Mouse (Mus musculus): ENCODE data around the gene Lsp1. TPM values are rescaled to one million over a fixed set of nuclear protein-coding genes. Genes with fewer than 3 reads are reported as not detected.

The Lsp1 gene
- polyA plus RNA-seq, 1 experiment from 2014 or later, result 3.7 TPM

DNA sequence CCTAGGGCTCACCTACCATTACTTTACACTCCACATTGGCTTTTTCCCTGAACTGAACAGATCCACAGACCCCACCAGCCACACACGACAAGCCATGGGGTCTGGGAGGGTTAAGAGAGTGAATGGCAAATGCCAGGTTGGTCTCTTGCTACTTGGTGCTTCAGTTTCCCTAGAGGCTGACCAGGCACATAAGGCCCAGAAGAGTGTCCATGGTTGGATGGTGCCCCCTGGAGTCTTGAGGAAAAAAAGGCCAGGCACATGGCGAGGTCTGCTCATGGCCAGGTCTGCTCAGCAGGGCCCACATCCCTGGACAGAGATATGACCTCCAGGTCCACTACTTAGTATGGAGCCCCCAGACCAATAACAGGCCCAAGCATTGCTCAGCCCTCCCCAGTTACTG lies 37.2 kb downstream of the Lsp1 start:
- Histone ChIP-seq H3K4me1 (no peaks in the 10 kb centered on the region), H3K27ac (no peak overlapping the region), H3K4me2 (no peak overlapping the region), H3K9me3 (no peaks in the 10 kb centered on the region), H3K27me3 (replicated peaks) (no peaks in the 10 kb centered on the region), H3K36me3 (replicated peaks) (no peaks in the 10 kb centered on the region), H3K9ac (no peak overlapping the region), H3K4me3 (no peak overlapping the region)
- ATAC-seq (replicated peaks), result no peak
- WGBS, result 94% methylated on average over 2 of the region's 2 CpGs

GRCm38 (mm10) chr7:142498575-142498974 lies 38.0 kb downstream of the Lsp1 start, which contains the start of gene Tnnt3:
Gene Tnnt3, plus strand, starts transcription at chr7:142498836.
- no peak within 1 kb of the TSS for H3K27ac ChIP-seq
- WGBS, result 79% methylated on average over 2 of the region's 2 CpGs
- no peak within 1 kb of the TSS for H3K9ac ChIP-seq
- H3K9me3 ChIP-seq, result no peaks in the 10 kb centered on the region
- H3K27me3 ChIP-seq (replicated peaks), result no peaks in the 10 kb centered on the region
- H3K36me3 ChIP-seq (replicated peaks), result no peaks in the 10 kb centered on the region
- no peak within 1 kb of the TSS for H3K4me2 ChIP-seq
- ATAC-seq (replicated peaks), result no peak
- H3K4me1 ChIP-seq, result no peaks in the 10 kb centered on the region
- H3K4me3 ChIP-seq, result no peak within 1 kb of the TSS

- ATAC-seq (replicated peaks), result no peak
- Histone ChIP-seq H3K9me3 (no peaks in the 10 kb centered on the region), H3K4me2 (no peak overlapping the region), H3K27ac (no peak overlapping the region), H3K27me3 (replicated peaks) (no peaks in the 10 kb centered on the region), H3K9ac (no peak overlapping the region), H3K4me1 (no peaks in the 10 kb centered on the region), H3K36me3 (replicated peaks) (no peaks in the 10 kb centered on the region), H3K4me3 (no peak overlapping the region)
- 78% methylated on average over 5 of the region's 5 CpGs for WGBS
Observed at GRCm38 (mm10) chr7:142499010-142499721, 38.6 kb downstream of the Lsp1 start.

- no peak for ATAC-seq (replicated peaks)
- Histone ChIP-seq H3K9me3 (no peaks in the 10 kb centered on the region), H3K9ac (no peak overlapping the region), H3K27ac (no peak overlapping the region), H3K27me3 (replicated peaks) (no peaks in the 10 kb centered on the region), H3K4me2 (no peak overlapping the region), H3K4me1 (no peaks in the 10 kb centered on the region), H3K4me3 (no peak overlapping the region), H3K36me3 (replicated peaks) (no peaks in the 10 kb centered on the region)
- 85% methylated on average over 1 of the region's 1 CpGs for WGBS
Observed at GRCm38 (mm10) chr7:142500032-142500431, 39.4 kb downstream of the Lsp1 start.

- no peaks in the 10 kb centered on the region for H3K9me3 ChIP-seq
- no peaks in the 10 kb centered on the region for H3K36me3 ChIP-seq (replicated peaks)
- no peaks in the 10 kb centered on the region for H3K27me3 ChIP-seq (replicated peaks)
- H3K4me3 ChIP-seq, result no peak overlapping the region
- no peak overlapping the region for H3K4me2 ChIP-seq
- no peak overlapping the region for H3K27ac ChIP-seq
- 92% methylated on average over 4 of the region's 4 CpGs for WGBS
- no peak for ATAC-seq (replicated peaks)
- peaks cover 12% of the 10 kb centered on the region for H3K4me1 ChIP-seq
- no peak overlapping the region for H3K9ac ChIP-seq
Observed at GRCm38 (mm10) chr7:142503206-142503605, 42.6 kb downstream of the Lsp1 start.

DNA sequence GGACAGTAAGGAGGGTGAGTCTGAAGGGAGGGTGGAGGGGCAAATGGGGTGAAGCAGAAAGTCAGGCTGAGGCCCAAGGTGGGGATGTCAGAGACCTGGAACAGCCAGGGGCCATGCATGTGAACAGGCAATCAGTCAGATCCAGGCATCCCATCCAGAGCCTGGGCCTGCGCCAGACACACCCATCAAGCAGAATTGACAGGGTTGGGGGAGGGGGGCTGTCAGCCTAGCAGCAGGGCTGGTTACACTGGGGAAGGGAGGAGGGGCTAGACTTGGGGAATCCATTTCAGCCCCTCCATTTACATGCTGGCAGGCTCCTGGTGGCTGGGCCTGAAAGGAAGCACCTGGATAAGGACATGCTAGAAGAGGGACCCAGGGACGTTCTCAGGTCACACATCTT lies 45.3 kb downstream of the Lsp1 start:
- H3K27ac ChIP-seq, result no peak overlapping the region
- 24% methylated on average over 2 of the region's 2 CpGs for WGBS
- no peaks in the 10 kb centered on the region for H3K36me3 ChIP-seq (replicated peaks)
- H3K27me3 ChIP-seq (replicated peaks), result no peaks in the 10 kb centered on the region
- H3K9ac ChIP-seq, result no peak overlapping the region
- no peaks in the 10 kb centered on the region for H3K9me3 ChIP-seq
- no peak overlapping the region for H3K4me3 ChIP-seq
- H3K4me1 ChIP-seq, result peaks cover 19% of the 10 kb centered on the region
- ATAC-seq (replicated peaks), result 0 out of 2 replicates have a peak, but pooled peaks have one; percentile 37
- H3K4me2 ChIP-seq, result no peak overlapping the region

DNA sequence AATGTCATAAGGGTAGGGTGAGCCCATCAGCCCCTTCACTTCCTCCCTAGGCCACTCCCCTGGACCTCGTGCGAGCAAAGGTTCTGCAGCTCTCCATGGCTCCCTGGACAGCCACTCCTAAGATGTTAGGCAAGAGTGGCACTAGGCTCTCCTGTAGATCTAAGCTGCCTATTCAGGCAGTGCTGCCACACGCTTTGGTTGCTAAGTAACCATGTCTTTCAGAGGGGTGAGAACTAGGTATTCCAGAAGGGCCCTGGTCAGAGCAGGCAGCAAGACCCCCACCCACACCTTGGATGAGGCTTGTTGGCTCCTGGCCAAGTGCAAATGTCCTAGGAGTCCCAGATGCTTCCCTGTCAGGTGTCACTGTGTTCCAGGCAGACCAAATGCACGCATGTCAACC lies 45.9 kb downstream of the Lsp1 start:
- Histone ChIP-seq H3K36me3 (replicated peaks) (no peaks in the 10 kb centered on the region), H3K9me3 (no peaks in the 10 kb centered on the region), H3K4me3 (no peak overlapping the region), H3K9ac (no peak overlapping the region), H3K27ac (no peak overlapping the region), H3K4me2 (no peak overlapping the region), H3K27me3 (replicated peaks) (no peaks in the 10 kb centered on the region), H3K4me1 (peaks cover 19% of the 10 kb centered on the region)
- 16% methylated on average over 4 of the region's 4 CpGs for WGBS
- peak; percentile 50 for ATAC-seq (replicated peaks)

- peaks cover 19% of the 10 kb centered on the region for H3K4me1 ChIP-seq
- H3K36me3 ChIP-seq (replicated peaks), result no peaks in the 10 kb centered on the region
- no peak overlapping the region for H3K27ac ChIP-seq
- 93% methylated on average over 9 of the region's 9 CpGs for WGBS
- H3K27me3 ChIP-seq (replicated peaks), result no peaks in the 10 kb centered on the region
- H3K4me3 ChIP-seq, result no peak overlapping the region
- no peak for ATAC-seq (replicated peaks)
- no peak overlapping the region for H3K9ac ChIP-seq
- no peaks in the 10 kb centered on the region for H3K9me3 ChIP-seq
- no peak overlapping the region for H3K4me2 ChIP-seq
Observed at GRCm38 (mm10) chr7:142507453-142507852, 46.8 kb downstream of the Lsp1 start.

DNA sequence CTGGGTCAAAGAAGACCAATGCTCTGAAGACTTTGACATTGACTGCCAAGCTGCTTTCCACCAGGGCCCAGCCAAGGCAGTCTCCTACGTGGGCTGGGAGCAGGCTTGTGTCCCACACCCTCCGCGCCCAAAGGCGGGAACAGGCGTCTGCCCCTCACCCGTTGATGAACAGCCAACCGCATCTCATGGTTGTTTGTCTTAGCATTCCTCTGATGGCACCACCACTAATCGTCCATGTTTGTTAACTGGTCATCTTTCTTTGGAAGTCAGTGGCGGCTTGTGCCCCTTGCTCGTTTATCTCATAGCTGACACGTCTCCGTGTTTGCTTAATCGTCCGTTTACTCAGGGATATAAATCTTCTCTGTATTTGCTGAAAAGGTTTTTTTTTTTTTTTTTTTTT lies 48.9 kb downstream of the Lsp1 start:
- H3K27me3 ChIP-seq (replicated peaks), result no peaks in the 10 kb centered on the region
- no peaks in the 10 kb centered on the region for H3K9me3 ChIP-seq
- H3K36me3 ChIP-seq (replicated peaks), result no peaks in the 10 kb centered on the region
- WGBS, result 40% methylated on average over 14 of the region's 14 CpGs
- ATAC-seq (replicated peaks), result no peak
- H3K4me1 ChIP-seq, result peaks cover 19% of the 10 kb centered on the region
- no peak overlapping the region for H3K9ac ChIP-seq
- no peak overlapping the region for H3K4me3 ChIP-seq
- peak overlapping the region; percentile 57 for H3K27ac ChIP-seq
- H3K4me2 ChIP-seq, result no peak overlapping the region

- WGBS, result 11% methylated on average over 12 of the region's 12 CpGs
- Histone ChIP-seq H3K4me1 (peaks cover 19% of the 10 kb centered on the region), H3K9ac (no peak overlapping the region), H3K27ac (peak overlapping the region; percentile 57), H3K9me3 (no peaks in the 10 kb centered on the region), H3K36me3 (replicated peaks) (no peaks in the 10 kb centered on the region), H3K4me3 (no peak overlapping the region), H3K27me3 (replicated peaks) (no peaks in the 10 kb centered on the region), H3K4me2 (no peak overlapping the region)
- no peak for ATAC-seq (replicated peaks)
Observed at GRCm38 (mm10) chr7:142510021-142510777, 49.6 kb downstream of the Lsp1 start.

GRCm38 (mm10) chr7:142514048-142514447 lies 53.4 kb downstream of the Lsp1 start:
- Histone ChIP-seq H3K27me3 (replicated peaks) (no peaks in the 10 kb centered on the region), H3K9me3 (no peaks in the 10 kb centered on the region), H3K4me1 (peaks cover 19% of the 10 kb centered on the region), H3K9ac (no peak overlapping the region), H3K4me3 (no peak overlapping the region), H3K4me2 (no peak overlapping the region), H3K27ac (no peak overlapping the region), H3K36me3 (replicated peaks) (no peaks in the 10 kb centered on the region)
- ATAC-seq (replicated peaks), result no peak
- WGBS, result 86% methylated on average over 4 of the region's 4 CpGs

DNA sequence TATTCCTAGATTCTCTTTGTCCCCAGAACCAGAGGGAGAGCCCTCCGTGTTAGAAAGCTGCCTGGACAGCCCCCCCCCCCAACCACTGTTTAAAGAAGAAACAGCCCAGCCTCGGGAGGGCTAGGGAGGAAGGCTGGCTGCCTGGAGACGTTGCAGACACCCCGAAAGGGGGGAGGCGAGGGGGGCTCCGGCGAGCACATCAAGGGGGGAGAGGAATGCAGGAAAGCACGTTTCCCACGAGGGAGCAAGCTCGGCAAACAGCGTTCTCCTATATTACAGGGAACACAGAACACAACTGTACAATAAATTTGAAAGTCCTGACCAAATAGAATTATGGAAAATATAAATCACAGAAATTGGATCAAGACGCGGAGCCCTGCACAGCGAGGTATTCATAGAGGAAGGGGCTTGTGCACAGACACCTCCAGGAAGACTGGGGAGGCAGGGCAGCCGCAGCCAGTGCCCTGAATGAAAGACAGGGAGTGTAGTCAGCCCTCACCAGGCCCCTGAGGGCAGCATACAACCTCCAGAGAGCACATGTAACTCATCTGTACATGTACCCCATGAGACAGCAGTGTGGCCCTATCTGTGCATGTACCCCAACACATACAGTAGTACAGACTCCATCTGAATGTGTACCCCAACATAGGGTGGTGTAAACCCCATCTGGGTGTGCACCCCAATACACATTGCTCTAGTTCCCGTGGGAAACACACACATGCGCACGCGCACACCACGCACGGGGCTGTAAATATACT lies 55.8 kb downstream of the Lsp1 start:
- Histone ChIP-seq H3K36me3 (replicated peaks) (no peaks in the 10 kb centered on the region), H3K4me2 (peak overlapping the region; percentile 28), H3K27me3 (replicated peaks) (no peaks in the 10 kb centered on the region), H3K4me3 (no peak overlapping the region), H3K4me1 (peaks cover 12% of the 10 kb centered on the region), H3K9me3 (no peaks in the 10 kb centered on the region), H3K9ac (0 out of 2 replicates have a peak overlapping the region, but pooled peaks have one; percentile 6), H3K27ac (peak overlapping the region; percentile 35)
- 45% methylated on average over 21 of the region's 21 CpGs for WGBS
- ATAC-seq (replicated peaks), result 0 out of 2 replicates have a peak, but pooled peaks have one; percentile 20
